Mouse (Mus musculus): ENCODE results near the gene Id3.

Id3 gene

DNA sequence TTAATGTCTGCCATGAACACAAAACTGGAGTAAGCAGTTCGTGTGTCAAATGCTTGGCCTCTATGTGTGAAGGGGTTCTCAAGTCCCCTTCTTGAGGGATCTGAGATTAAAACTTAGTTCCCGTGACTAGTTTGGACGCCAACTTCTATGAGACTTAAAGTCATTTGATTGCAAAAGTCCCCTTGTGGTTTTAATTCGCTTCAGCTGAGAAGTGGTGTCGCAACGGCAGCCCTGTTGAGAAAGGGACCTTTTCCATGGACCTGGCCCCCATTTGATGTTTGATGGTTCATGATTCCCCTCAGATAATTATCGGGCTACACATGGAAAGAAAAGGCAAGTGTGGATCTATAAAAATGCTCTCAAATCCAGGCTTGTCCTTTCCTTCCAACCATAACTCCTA, 36.2 kb downstream of the Id3 start:
- no peak for DNase-seq

DNA sequence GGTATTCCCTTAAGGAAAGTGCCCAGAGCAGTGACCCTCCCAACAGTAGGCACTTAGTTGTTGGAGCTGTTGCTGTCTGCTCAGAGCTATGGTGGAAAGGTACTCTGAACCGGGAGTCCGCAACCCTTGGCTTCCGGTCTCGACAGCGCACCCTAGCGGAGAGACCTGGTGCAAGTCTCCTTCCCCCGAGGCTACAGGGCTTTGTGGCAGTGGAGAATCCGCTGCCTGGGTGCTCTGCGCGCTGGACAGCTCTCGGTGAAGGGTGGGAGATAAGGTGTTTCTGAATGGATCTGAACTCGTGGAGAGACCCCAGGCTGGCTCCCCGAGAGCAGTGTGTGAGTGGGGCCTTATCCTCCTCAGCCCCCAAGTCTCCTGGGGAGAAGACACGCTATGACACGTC, 36.7 kb downstream of the Id3 start:
- peak; percentile 93 for DNase-seq

DNA sequence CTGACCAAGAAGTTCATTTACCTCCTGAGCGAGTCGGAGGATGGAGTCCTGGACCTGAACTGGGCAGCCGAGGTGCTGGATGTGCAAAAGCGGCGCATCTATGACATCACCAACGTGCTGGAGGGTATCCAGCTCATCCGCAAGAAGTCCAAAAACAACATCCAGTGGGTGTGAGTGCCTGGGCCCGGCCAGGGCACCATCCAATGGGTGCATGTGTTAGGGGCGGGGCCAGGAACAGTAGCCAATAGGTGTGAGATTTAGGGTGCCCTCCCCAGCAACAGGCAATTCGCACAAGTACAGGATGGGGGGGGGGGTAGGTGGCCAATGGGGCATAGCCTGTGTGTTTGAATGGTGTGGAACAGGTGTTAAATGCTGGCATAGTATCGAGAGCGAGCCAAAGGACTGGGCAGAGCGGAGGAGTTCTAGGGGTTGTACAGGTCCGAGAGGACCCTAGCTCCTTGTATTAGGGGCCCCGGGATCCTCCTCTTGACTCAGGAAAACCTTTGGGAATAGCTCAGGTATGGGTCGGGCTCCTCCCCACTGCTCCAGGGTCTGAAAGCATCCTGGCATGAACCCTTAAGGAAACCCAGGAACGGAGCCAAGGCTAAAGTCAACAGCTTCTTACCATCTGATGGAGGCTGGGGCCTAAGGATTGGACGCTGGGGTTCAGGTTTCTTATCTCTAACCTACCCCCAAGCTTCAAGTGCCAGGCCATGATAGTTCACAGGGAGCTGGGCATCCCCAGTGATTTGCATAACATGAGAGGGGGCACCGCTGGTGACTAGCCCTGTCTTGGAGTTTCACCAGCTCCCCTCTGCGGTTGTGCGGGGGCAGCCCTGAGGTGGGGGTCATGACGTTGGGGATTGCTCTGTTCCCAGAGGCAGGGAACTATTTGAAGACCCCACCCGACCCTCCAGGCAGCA, 37.4 kb downstream of the Id3 start:
- peak; percentile 88 for DNase-seq

DNA sequence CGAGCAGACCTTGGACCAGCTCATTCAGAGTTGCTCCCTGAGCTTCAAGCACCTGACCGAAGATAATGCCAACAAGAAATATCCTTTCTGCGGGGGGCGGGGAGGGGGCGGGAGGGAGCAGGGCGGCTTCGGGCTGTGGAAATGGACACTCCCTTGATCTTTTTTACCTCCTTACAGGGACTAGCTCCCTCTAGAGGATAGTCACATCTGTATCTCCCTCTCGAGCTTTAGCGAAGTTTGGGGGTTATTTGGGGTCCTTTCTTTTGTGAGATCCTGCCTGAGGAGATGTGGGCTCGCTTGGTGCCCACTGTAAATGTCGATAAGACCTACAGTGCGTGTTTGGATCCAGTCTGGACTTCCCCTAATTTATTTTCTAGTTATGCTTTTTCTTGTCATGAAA, 38.1 kb downstream of the Id3 start:
- no peak for DNase-seq

DNA sequence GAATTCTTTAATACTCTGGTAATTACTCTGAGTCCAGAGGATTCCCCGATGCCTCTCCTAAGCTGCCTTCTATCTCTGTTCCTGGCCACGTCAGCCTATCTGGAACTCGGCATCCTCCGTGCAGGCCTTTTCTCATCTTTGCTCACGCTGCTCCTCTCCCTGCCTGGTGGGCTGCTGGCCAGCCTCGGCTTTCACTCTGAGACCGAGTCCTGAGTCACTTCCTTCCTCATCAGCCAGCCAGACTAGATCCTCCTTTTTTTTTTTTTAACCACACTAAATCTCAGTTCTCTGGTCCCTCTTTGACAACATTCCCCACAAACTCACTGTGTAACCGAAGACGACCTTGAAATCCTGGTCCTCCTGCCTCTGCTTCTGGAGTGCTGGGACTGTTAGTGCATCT, 42.1 kb downstream of the Id3 start:
- DNase-seq = peak; percentile 78

DNA sequence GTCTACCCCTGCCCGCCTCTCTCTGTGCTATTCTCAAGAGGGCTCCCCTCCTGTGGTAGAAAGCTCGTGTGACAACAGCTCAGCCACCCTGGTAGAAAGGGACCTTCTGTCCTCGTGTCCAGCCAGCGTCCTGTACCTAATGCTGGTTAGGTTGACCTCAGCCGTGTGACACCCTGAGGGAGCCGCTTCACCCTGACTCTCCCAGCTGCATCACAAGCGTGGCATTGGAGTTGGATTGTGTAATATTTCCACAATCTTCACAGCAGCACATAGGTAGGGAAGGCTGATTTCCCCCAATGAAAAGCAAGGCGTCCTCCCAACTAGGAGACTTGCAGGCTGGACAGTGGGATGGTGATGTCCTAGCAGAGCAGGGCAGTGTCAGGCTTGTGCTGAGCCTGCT, 43.0 kb downstream of the Id3 start:
- no peak for DNase-seq

DNA sequence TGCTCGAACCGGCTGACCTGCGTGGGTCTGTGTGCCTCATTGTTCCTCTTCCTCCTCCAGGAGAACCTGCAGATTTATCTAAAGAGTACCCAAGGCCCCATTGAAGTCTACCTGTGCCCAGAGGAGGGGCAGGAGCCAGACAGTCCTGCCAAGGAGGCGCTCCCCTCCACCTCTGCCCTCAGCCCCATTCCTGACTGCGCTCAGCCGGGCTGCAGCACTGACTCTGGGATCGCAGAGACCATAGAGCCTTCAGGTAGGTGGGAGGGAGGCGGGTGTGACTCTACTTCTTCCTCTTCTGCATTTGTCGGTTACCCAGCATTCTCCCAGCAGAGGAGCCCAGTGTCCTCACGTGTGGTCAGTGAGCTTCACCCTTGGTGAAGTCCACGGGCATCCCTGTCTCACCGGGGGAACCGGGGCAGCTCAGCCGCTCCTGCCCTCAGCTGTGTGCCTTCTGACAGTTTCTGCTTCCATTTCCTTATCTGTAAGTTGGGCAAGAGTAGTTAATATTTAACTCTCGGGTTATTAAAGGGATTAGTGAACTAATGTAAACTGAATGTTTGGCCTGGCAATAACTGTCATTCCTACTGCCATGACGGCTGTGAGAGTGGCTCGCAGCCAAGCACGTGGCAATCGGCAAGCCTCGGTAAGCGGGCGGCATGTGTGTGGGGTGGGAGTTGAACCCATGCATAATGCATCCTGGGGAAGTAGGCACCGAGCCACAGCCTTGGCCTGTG, 43.6 kb downstream of the Id3 start:
- peak; percentile 77 for DNase-seq

DNA sequence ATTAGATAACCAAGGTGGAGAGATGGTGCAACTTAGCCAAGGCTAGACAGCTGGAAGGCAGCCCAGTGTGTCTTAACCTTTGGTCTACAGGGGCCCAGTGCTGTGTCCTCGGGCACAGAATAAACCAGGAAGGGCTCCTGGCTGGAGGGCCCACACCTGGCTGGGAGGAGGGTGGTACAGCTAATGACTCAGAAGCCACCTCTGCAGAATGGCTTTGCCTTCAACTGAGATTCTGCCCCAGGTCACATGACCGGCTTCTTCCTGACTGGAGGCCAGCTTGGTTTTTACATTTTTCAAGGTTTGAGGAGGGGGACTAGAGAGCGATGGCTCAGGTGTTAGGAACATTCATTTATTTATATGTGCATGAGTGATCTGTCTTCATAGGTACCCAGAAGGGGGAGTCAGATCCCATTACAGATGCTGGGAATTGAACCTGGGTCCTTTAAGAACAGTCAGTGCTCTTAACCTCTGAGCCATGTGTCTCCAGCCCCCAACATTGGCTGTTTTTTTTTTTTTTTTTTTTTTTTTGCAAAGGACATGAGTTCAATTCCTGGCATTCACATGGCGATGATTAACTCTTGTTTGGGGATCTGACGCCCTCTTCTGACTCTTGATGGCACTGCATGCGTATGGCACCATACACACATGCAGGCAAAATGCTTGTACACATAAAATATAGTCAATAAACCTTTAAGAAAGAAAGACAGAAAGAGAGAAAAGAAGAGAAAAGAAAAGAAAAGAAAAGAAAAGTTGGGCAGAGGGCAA, 45.9 kb downstream of the Id3 start:
- no peak for DNase-seq

DNA sequence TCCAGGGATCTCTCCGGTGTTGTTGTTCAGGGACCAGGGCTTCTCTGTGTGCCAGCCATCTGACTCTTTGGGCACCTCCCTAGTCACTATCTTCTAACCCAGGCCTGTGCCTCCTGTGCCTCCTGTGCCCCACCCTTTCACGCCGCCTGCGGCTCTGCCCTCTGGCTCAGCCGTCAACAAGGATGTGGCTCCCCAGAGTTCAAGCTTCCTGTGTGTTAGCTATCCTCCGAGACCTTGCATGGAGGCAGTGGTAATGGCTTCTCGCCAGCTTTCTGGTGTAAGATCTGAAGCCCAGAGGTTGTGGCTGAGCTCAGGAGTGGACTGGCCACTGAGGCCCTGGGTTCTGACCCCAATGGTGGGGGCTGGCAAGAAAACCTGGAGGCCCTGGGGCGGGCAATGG, 46.6 kb downstream of the Id3 start:
- no peak for DNase-seq

DNA sequence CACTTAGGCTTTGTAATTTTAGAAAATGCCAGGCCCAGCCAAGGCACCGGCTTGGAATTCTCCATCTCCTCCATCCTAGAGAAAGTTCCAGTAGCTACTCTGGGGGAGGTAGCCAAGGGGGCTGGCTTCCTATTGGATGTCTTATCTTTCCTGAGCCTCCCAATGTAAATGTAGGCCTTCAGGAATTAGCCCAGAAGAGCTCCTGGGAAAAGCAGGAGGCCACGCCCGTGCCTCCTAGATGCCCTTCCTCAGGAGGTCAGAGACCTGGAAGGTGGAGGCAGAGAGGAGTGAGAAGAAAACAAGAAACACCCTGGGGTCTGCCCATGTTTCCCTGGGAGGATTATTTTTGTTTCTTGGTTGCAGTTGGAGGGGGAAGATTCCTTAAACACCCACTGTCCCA, 50.3 kb downstream of the Id3 start:
- DNase-seq = no peak

DNA sequence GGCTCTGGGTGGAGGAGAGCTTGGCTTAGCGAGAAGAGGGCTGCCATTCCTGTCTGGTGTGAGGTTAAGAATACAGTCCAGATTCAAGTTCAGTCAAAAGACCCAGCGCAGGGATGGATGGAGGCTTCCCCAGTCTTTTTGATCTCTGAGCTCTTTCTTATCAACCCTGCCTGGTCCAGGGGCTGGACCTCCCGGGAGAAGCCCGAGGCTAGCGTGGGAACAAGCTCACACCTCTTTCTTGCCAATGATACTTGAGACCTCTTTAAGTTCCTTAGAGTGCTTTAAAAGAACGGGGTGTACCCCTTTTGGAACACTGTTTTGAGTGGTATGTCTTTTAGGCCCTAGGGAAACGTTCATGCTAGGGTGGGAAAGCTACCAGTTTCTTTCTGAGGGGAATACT, 51.7 kb downstream of the Id3 start:
- no peak for DNase-seq
